Mouse (Mus musculus): ENCODE data around the gene Crlf3.

GRCm38 (mm10) chr11:80071039-80071438 lies 9.8 kb downstream of the Crlf3 start:
- no peak for TF ChIP-seq GATA1 (IDR thresholded peaks at IDR 0.05; ENCODE audit: borderline replicate concordance, low read length)
- no peak for TF ChIP-seq FLI1 (IDR thresholded peaks at IDR 0.05; ENCODE audit: low read length)
